ENCODE assay signal across 9 mouse cellular contexts in the genomic region with DNA sequence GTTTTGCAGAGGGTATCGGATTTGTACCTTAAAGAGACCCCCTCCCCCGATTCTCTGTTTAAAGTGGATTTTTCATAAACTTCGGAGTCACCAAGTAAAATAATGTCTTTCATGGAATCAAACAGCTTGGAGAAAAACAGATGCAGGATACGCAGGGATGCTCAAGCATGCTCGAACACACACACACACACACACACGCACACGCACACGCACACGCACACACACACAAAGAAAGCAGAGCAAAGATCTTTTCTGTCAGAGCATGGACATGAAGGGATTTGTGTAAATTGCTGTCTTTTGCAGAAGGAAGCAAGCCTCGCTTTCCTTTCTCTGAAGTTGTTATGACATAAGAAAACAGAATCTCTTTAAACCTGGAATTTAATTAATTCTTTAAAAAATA.
DNase-seq lines count a peak whose midpoint lies in the region; ATAC-seq and TF ChIP-seq lines count a peak whose summit lies in the region.
"Had no signal": no experiment of that assay in that cellular context is flagged by ENCODE, and none has a peak within 500 bp of the region (broad histone marks: within the 10 kb centered on the region; RNA-seq: fewer than 3 reads in every experiment).

No protein-coding gene starts in this region.

- DNase-seq in midbrain, embryonic 10.5 days (ENCODE audit: low spot score), result peak; percentile 35
- DNase-seq in midbrain, postnatal 0 days (ENCODE audit: low spot score), result no peak
- DNase-seq in forebrain, embryonic 14.5 days (ENCODE audit: low spot score), result peak; percentile 59
- DNase-seq in limb, embryonic 14.5 days (ENCODE audit: low spot score), result no peak
- DNase-seq in adrenal gland, postnatal 14 days, result no peak
- no peak for DNase-seq in adrenal gland, postnatal 36 days
- DNase-seq in adipocyte (ENCODE audit: low spot score), result no peak
- DNase-seq: cerebellum, adult 9-11 months had no signal

- no peak for TF ChIP-seq CTCF in midbrain, postnatal 0 days (IDR thresholded peaks at IDR 0.05)

- H3K36me3 ChIP-seq in midbrain, embryonic 10.5 days, result no peaks in the 10 kb centered on the region
- no peaks in the 10 kb centered on the region for H3K36me3 ChIP-seq in midbrain, postnatal 0 days (ENCODE audit: insufficient read depth, low read length)
- no peaks in the 10 kb centered on the region for H3K36me3 ChIP-seq in forebrain, embryonic 14.5 days (ENCODE audit: control insufficient read depth, insufficient read depth, low read length)
- H3K36me3 ChIP-seq in limb, embryonic 14.5 days (ENCODE audit: control insufficient read depth, insufficient read depth, low read length), result no peaks in the 10 kb centered on the region
- H3K36me3 ChIP-seq in stomach, embryonic 16.5 days (ENCODE audit: control insufficient read depth, insufficient read depth, low read length), result no peaks in the 10 kb centered on the region

- no peaks in the 10 kb centered on the region for H3K9me3 ChIP-seq in midbrain, embryonic 10.5 days (replicated peaks)
- H3K9me3 ChIP-seq in midbrain, postnatal 0 days (ENCODE audit: low read length), result no peaks in the 10 kb centered on the region
- no peaks in the 10 kb centered on the region for H3K9me3 ChIP-seq in forebrain, embryonic 14.5 days (replicated peaks; ENCODE audit: control insufficient read depth, low read length)
- H3K9me3 ChIP-seq in limb, embryonic 14.5 days (ENCODE audit: control insufficient read depth, low read length), result no peaks in the 10 kb centered on the region
- H3K9me3 ChIP-seq in stomach, embryonic 16.5 days (replicated peaks; ENCODE audit: control insufficient read depth, low read length), result no peaks in the 10 kb centered on the region

- H3K9ac ChIP-seq in midbrain, postnatal 0 days (replicated peaks; ENCODE audit: low read length, poor library complexity, severe bottlenecking), result no peak overlapping the region
- H3K9ac ChIP-seq in forebrain, embryonic 14.5 days (ENCODE audit: low read length), result peak overlapping the region; percentile 29; the same call in 1 of the 2 replicates
- no peak overlapping the region for H3K9ac ChIP-seq in limb, embryonic 14.5 days (ENCODE audit: low read depth, low read length, severe bottlenecking)
- H3K9ac ChIP-seq in stomach, embryonic 16.5 days (ENCODE audit: low read length), result no peak overlapping the region

- WGBS in midbrain, embryonic 10.5 days, result 13% methylated on average over 10 of the region's 10 CpGs
- 9% methylated on average over 10 of the region's 10 CpGs for WGBS in midbrain, postnatal 0 days
- 1% methylated on average over 10 of the region's 10 CpGs for WGBS in forebrain, embryonic 14.5 days
- 13% methylated on average over 10 of the region's 10 CpGs for WGBS in limb, embryonic 14.5 days
- WGBS in stomach, embryonic 16.5 days, result 31% methylated on average over 10 of the region's 10 CpGs

- ATAC-seq in midbrain, postnatal 0 days (ENCODE audit: low FRiP score), result no peak
- ATAC-seq in forebrain, embryonic 14.5 days, result peak; percentile 13; the same call in 1 of the 2 replicates
- no peak for ATAC-seq in limb, embryonic 14.5 days (ENCODE audit: low FRiP score, low read depth)
- no peak for ATAC-seq in stomach, embryonic 16.5 days (ENCODE audit: insufficient read depth, low FRiP score)

- H3K4me3 ChIP-seq in midbrain, embryonic 10.5 days, result peak overlapping the region; percentile 48
- H3K4me3 ChIP-seq in midbrain, postnatal 0 days (ENCODE audit: low read depth, low read length), result no peak overlapping the region
- no peak overlapping the region for H3K4me3 ChIP-seq in forebrain, embryonic 14.5 days (ENCODE audit: low read depth, low read length)
- H3K4me3 ChIP-seq in limb, embryonic 14.5 days (replicated peaks; ENCODE audit: low read length), result peak overlapping the region; percentile 36; the same call in 1 of the 2 replicates
- H3K4me3 ChIP-seq in stomach, embryonic 16.5 days (replicated peaks; ENCODE audit: low read length), result no peak overlapping the region

- no peak for TF ChIP-seq POLR2A in limb, embryonic 14.5 days (IDR thresholded peaks at IDR 0.05; ENCODE audit: borderline replicate concordance, extremely low read depth, insufficient read depth, insufficient read length)

- no peak overlapping the region for H3K4me2 ChIP-seq in midbrain, postnatal 0 days (ENCODE audit: low read depth, low read length, poor library complexity, severe bottlenecking)
- peak overlapping the region; percentile 72 for H3K4me2 ChIP-seq in forebrain, embryonic 14.5 days (ENCODE audit: low read length)
- peak overlapping the region; percentile 86 for H3K4me2 ChIP-seq in limb, embryonic 14.5 days (replicated peaks; ENCODE audit: low read depth, low read length, severe bottlenecking)
- H3K4me2 ChIP-seq in stomach, embryonic 16.5 days (ENCODE audit: low read depth, low read length), result 0 out of 2 replicates have a peak overlapping the region, but pooled peaks have one; percentile 78

- H3K27me3 ChIP-seq in midbrain, embryonic 10.5 days (ENCODE audit: low read depth, poor library complexity, severe bottlenecking), result peaks cover 90% of the 10 kb centered on the region
- peaks cover 43% of the 10 kb centered on the region for H3K27me3 ChIP-seq in midbrain, postnatal 0 days (ENCODE audit: insufficient read depth, low read length)
- H3K27me3 ChIP-seq in forebrain, embryonic 14.5 days (replicated peaks; ENCODE audit: control insufficient read depth, insufficient read depth, low read length), result peaks cover 18% of the 10 kb centered on the region; the same call in 1 of the 2 replicates
- peaks cover 56% of the 10 kb centered on the region for H3K27me3 ChIP-seq in limb, embryonic 14.5 days (ENCODE audit: control insufficient read depth, insufficient read depth, low read length)
- peaks cover 56% of the 10 kb centered on the region for H3K27me3 ChIP-seq in stomach, embryonic 16.5 days (ENCODE audit: control insufficient read depth, insufficient read depth, low read length)

- peaks cover 63% of the 10 kb centered on the region for H3K4me1 ChIP-seq in midbrain, embryonic 10.5 days
- H3K4me1 ChIP-seq in midbrain, postnatal 0 days (ENCODE audit: insufficient read depth, low read length), result peaks cover 3% of the 10 kb centered on the region; the same call in 1 of the 2 replicates
- H3K4me1 ChIP-seq in forebrain, embryonic 14.5 days (ENCODE audit: control insufficient read depth, insufficient read depth, low read length), result peaks cover 22% of the 10 kb centered on the region
- H3K4me1 ChIP-seq in limb, embryonic 14.5 days (ENCODE audit: control insufficient read depth, insufficient read depth, low read length), result peaks cover 13% of the 10 kb centered on the region
- 0 out of 2 replicates have a peak, but pooled peaks cover 7% of the 10 kb centered on the region for H3K4me1 ChIP-seq in stomach, embryonic 16.5 days (ENCODE audit: control insufficient read depth, insufficient read depth, low read length)

- peak overlapping the region; percentile 69 for H3K27ac ChIP-seq in midbrain, embryonic 10.5 days (replicated peaks)
- H3K27ac ChIP-seq in midbrain, postnatal 0 days (ENCODE audit: low read depth, low read length), result no peak overlapping the region
- peak overlapping the region; percentile 58; the same call in 1 of the 2 replicates for H3K27ac ChIP-seq in forebrain, embryonic 14.5 days (ENCODE audit: low read depth, low read length)
- no peak overlapping the region for H3K27ac ChIP-seq in limb, embryonic 14.5 days (replicated peaks; ENCODE audit: low read depth, low read length)
- H3K27ac ChIP-seq in stomach, embryonic 16.5 days (ENCODE audit: low read length), result no peak overlapping the region

Comparison
In these comparisons a context has a peak if more than half of its experiments do, and no peak if none do; other contexts are left out.
1. DNase-seq: peak in midbrain, embryonic 10.5 days (single experiment) and forebrain, embryonic 14.5 days (single experiment); none in midbrain, postnatal 0 days (single experiment), limb, embryonic 14.5 days (single experiment), adrenal gland, postnatal 14 days (single experiment), adrenal gland, postnatal 36 days (0 of 2) and adipocyte (single experiment).
2. H3K27ac ChIP-seq: peak in midbrain, embryonic 10.5 days (single experiment) and forebrain, embryonic 14.5 days (single experiment); none in midbrain, postnatal 0 days (single experiment), limb, embryonic 14.5 days (single experiment) and stomach, embryonic 16.5 days (single experiment).
3. H3K4me3 ChIP-seq: peak in midbrain, embryonic 10.5 days (single experiment) and limb, embryonic 14.5 days (single experiment); none in midbrain, postnatal 0 days (single experiment), forebrain, embryonic 14.5 days (single experiment) and stomach, embryonic 16.5 days (single experiment).